Mouse (Mus musculus): ENCODE results near the gene Tmem189.

- TF ChIP-seq CTCF (IDR thresholded peaks at IDR 0.05; ENCODE audit: low read depth, low read length) (no peak), POLR2A (IDR thresholded peaks at IDR 0.05; ENCODE audit: extremely low read depth, insufficient read depth, low read length) (no peak)
Observed at GRCm38 (mm10) chr2:167727161-167727560, 37.5 kb upstream of the Tmem189 start.

Measured in liver, adult 2 months (tissue).